ENCODE assay signal across 16 mouse cellular contexts in the genomic region with DNA sequence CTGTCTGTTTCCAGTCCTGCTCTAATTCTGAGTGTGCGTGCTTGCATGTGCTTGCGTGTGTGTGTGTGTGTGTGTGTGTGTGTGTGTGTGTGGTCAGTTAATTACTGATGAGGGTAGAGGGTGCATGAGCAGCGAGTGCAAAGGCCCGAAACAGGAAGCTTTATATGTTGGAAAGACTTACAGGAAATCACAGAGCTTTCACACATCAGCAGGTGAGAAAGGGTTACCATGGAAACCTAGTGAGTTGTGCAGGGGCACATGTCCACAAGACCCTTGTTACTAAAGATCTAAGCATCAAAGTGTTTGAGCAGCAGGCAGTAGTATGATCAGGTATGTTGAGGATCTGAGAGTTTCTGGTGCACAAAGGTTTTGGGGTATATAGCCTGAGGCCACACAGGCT. TPM values are rescaled to one million over a fixed set of nuclear protein-coding genes. Genes with fewer than 3 reads are reported as not detected.
"Had no signal": no experiment of that assay in that cellular context is flagged by ENCODE, and none has a peak within 500 bp of the region (broad histone marks: within the 10 kb centered on the region; RNA-seq: fewer than 3 reads in every experiment).

No protein-coding gene starts in this region.

- H3K27me3 ChIP-seq: kidney, embryonic 15.5 days; neural tube, embryonic 15.5 days had no signal

- DNase-seq: kidney, adult 2 months; kidney, postnatal 14 days; lung, adult 2 months; lung, postnatal 36 days; midbrain, embryonic 14.5 days; spleen, adult 18-20 months; thymus, adult 18-20 months; thymus, postnatal 14 days had no signal

- H3K9ac ChIP-seq: kidney, embryonic 15.5 days; liver, embryonic 14.5 days; neural tube, embryonic 15.5 days had no signal

- H3K4me2 ChIP-seq: kidney, embryonic 15.5 days; neural tube, embryonic 15.5 days had no signal

- H3K4me3 ChIP-seq: kidney, embryonic 15.5 days; limb, embryonic 10.5 days; neural tube, embryonic 15.5 days had no signal

- H3K9me3 ChIP-seq: kidney, embryonic 15.5 days; limb, embryonic 10.5 days; neural tube, embryonic 15.5 days had no signal

- H3K27ac ChIP-seq: kidney, embryonic 15.5 days; limb, embryonic 10.5 days; liver, embryonic 14.5 days; neural tube, embryonic 15.5 days had no signal

- ATAC-seq: lung, postnatal 0 days had no signal

RNA-seq across cellular contexts. Expression of a gene that starts 29.4 kb away (rescaled TPM):
- total RNA-seq: monocyte, adult 5-6 weeks had no signal
- polyA plus RNA-seq: kidney, embryonic 15.5 days; large intestine, adult 2 months; stomach, embryonic 14.5 days had no signal
